Mouse (Mus musculus): ENCODE results near the gene Zmiz1. TPM values are rescaled to one million over a fixed set of nuclear protein-coding genes. Genes with fewer than 3 reads are reported as not detected.
A peak's percentile ranks its signal among the peaks of the same experiment; 100 is the strongest.

The Zmiz1 gene
- polyA plus RNA-seq, 1 experiment from 2014 or later = 57.5 TPM

DNA sequence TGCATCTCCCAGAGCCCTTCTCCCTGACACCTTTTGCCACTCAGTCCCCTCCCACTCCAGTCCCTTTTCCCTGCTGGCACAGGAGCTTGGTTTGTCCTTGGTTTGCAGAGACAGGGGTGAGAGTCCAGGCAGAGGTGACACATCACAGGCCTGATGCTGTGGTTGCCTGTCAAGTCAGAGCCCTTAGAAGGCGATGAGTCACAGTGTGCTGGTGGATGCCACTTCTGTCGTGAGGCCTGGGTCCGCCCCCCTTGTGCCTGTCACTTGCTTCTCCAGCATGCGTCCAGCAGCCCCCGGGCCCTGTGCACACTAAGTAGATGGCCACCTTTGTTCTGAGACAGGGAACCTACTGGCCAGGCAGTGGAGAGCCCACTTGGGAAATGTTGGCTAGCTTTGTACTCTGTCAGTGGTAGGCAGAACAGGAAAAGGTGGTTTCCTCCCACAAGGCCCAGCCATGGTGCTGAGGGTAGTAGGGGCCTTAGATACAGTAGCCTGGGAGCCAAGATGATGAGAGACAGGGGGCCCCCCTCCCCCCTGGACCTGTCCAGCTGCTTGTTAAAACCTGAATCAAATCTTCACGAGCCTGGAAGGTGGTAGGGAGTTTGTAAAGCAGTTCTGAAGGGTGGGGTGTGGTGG, 181.6 kb downstream of the Zmiz1 start:
- H3K9me3 ChIP-seq = no peaks in the 10 kb centered on the region
- no peak overlapping the region for H3K4me3 ChIP-seq
- H3K27me3 ChIP-seq = no peaks in the 10 kb centered on the region
- H3K27ac ChIP-seq (replicated peaks) = no peak overlapping the region
- WGBS = 56% methylated on average over 6 of the region's 6 CpGs
- no peak; the same call in 1 of the 2 replicates for ATAC-seq (replicated peaks)
- peaks cover 14% of the 10 kb centered on the region for H3K4me1 ChIP-seq
- no peak overlapping the region for H3K4me2 ChIP-seq (replicated peaks)
- H3K9ac ChIP-seq (replicated peaks) = no peak overlapping the region
- peaks cover 56% of the 10 kb centered on the region for H3K36me3 ChIP-seq

DNA sequence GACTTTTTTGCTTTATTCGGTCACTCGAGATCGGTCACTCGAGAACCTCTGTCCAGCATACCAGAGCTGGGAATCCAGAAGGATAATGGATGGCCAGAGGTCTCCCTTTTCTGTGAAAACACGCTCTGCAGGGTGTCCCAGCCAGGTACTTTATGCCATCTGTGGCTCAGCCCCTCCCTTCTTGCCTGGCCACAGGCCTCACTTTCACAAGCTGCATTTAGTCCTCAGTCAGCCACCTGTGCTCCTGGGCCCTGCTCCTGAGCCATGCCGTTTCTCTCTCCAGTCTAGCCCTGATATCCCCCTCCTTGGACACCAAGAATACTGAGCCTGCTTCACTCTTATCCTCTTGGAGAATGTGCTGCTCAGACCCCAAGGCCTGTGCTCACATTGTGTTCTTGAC, 182.1 kb downstream of the Zmiz1 start:
- Histone ChIP-seq H3K4me2 (replicated peaks) (no peak overlapping the region), H3K9ac (replicated peaks) (no peak overlapping the region), H3K4me1 (peaks cover 9% of the 10 kb centered on the region), H3K36me3 (peaks cover 58% of the 10 kb centered on the region), H3K27me3 (no peaks in the 10 kb centered on the region), H3K4me3 (no peak overlapping the region), H3K9me3 (no peaks in the 10 kb centered on the region), H3K27ac (replicated peaks) (no peak overlapping the region)
- 78% methylated on average over 6 of the region's 6 CpGs for WGBS
- ATAC-seq (replicated peaks) = no peak

DNA sequence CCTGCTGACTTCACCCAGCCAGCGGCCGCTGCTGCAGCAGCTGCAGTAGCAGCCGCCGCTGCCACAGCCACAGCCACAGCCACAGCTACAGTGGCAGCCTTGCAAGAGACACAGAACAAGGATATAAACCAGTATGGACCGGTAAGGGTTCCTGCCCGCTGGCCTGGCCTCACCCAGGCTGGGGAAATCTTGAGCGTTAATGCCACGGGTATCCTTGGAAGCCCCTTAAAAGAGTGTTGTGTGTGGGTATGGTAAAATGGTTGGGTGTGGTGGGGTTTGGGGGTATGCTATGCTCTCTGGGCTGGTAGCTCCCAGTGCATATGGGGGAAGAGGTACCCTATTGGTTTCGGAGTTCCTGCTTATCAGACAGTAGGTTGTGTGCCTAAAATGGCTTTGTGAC, 186.7 kb downstream of the Zmiz1 start:
- ATAC-seq (replicated peaks) = no peak
- H3K9ac ChIP-seq (replicated peaks) = no peak overlapping the region
- WGBS = 85% methylated on average over 9 of the region's 9 CpGs
- H3K4me3 ChIP-seq = no peak overlapping the region
- H3K4me2 ChIP-seq (replicated peaks) = no peak overlapping the region
- H3K36me3 ChIP-seq = peaks cover 79% of the 10 kb centered on the region
- H3K4me1 ChIP-seq = no peaks in the 10 kb centered on the region
- no peaks in the 10 kb centered on the region for H3K9me3 ChIP-seq
- H3K27me3 ChIP-seq = no peaks in the 10 kb centered on the region
- no peak overlapping the region for H3K27ac ChIP-seq (replicated peaks)

DNA sequence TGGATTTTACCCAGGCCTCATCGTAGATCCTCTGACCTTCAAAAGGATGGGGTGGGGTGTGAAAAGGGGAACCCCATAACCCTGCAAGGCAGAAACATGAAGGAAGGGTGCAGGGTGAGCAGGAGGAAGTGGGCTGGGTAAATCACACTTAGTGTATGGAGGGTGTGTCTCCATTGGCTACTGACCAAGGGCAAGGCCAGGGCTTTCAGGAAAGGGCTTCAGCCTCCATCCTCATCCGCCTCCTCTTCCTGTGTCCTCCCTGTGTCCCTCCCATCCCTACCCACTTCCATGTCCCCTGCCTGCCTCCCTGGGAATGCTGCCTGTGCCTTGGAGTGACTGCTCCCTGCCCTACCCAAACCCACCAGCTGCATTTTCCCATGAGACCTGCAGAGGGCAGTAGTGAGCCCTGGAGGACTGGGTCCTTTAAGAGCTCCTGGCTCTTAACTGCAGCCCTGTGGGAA, 187.2 kb downstream of the Zmiz1 start:
- H3K9ac ChIP-seq (replicated peaks) = no peak overlapping the region
- 79% methylated on average over 2 of the region's 2 CpGs for WGBS
- no peaks in the 10 kb centered on the region for H3K4me1 ChIP-seq
- no peak overlapping the region for H3K4me2 ChIP-seq (replicated peaks)
- H3K4me3 ChIP-seq = no peak overlapping the region
- H3K36me3 ChIP-seq = peaks cover 83% of the 10 kb centered on the region
- no peaks in the 10 kb centered on the region for H3K27me3 ChIP-seq
- H3K27ac ChIP-seq (replicated peaks) = no peak overlapping the region
- ATAC-seq (replicated peaks) = 0 out of 2 replicates have a peak, but pooled peaks have one; percentile 21
- no peaks in the 10 kb centered on the region for H3K9me3 ChIP-seq

DNA sequence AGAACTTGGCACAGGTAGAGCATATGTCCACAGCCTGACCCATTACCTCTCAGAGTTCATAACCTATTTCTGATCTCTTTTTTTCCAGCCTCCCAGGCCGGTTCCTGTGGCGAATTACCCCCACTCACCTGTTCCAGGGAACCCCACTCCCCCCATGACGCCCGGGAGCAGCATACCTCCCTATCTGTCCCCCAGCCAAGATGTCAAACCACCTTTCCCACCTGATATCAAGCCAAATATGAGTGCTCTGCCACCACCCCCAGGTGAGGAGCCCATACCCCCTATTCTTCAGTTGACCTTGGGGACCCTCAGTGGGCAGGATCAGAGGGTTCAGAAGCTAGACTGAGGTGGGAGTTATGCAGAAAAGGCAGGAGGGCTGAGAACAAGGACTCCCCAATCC, 192.1 kb downstream of the Zmiz1 start:
- Histone ChIP-seq H3K4me3 (no peak overlapping the region), H3K27me3 (no peaks in the 10 kb centered on the region), H3K27ac (replicated peaks) (no peak overlapping the region), H3K4me1 (no peaks in the 10 kb centered on the region), H3K36me3 (peaks cover 99% of the 10 kb centered on the region), H3K9ac (replicated peaks) (no peak overlapping the region), H3K4me2 (replicated peaks) (no peak overlapping the region), H3K9me3 (no peaks in the 10 kb centered on the region)
- WGBS = 97% methylated on average over 4 of the region's 4 CpGs
- no peak for ATAC-seq (replicated peaks)

DNA sequence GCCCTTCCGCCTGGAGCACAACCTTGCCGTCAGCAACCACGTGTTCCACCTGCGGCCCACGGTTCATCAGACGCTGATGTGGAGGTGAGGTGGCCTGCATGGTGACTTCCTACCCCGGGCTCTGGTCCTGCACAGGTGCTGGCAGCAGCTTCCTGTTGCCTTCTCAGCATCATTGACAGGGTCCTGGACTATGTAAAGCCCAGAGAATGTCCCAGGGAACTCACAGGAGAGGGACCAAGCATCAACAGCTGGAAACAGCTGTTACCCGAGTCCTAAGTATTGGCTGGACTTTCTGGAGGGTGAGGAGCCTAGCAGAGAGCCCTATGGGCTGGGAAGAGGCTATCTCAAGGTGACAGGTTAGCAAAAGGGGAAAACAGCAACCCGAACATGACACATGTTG, 192.9 kb downstream of the Zmiz1 start:
- Histone ChIP-seq H3K9ac (replicated peaks) (no peak overlapping the region), H3K9me3 (no peaks in the 10 kb centered on the region), H3K4me3 (no peak overlapping the region), H3K4me1 (no peaks in the 10 kb centered on the region), H3K4me2 (replicated peaks) (no peak overlapping the region), H3K27me3 (no peaks in the 10 kb centered on the region), H3K27ac (replicated peaks) (no peak overlapping the region), H3K36me3 (peaks cover 99% of the 10 kb centered on the region)
- no peak for ATAC-seq (replicated peaks)
- 90% methylated on average over 9 of the region's 9 CpGs for whole genome bisulfite sequencing

DNA sequence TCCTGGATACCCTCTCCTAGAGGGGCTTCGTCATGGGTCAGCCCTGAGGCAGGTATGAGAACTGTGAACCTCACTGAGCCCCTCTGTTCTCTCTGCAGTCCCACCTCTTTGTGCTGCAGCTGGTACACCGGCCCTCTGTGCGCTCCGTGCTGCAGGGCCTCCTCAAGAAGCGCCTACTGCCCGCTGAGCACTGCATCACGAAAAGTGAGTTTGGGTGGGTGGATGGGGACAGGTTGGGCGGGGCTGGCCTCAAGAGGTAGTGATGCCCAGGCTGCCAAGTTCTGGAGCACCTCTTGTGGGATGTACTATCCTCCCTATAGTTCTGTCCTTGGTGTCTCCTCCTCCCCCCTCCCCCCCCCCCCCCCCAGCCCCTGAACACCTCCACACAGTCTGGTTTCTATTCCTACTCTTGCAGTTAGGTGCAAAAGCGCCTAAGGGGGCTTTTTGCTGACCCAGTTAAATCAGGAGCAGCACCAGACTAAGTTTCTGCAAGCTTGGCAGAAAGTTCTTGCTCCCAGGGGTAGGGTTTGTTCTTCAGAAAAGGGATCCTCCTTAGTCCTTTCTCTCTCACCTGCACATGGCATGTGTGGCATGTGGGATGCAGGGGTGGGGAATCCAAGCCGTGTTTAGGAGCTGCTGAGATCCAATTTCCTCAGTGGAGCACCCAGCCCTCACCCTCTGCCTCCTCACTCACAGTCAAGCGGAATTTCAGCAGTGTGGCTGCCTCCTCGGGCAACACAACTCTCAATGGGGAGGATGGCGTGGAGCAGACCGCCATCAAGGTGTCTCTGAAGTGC, 195.6 kb downstream of the Zmiz1 start:
- ATAC-seq (replicated peaks) = no peak
- no peaks in the 10 kb centered on the region for H3K9me3 ChIP-seq
- no peak overlapping the region for H3K9ac ChIP-seq (replicated peaks)
- WGBS = 91% methylated on average over 14 of the region's 14 CpGs
- H3K36me3 ChIP-seq = peaks cover 99% of the 10 kb centered on the region
- no peak overlapping the region for H3K27ac ChIP-seq (replicated peaks)
- no peak overlapping the region for H3K4me3 ChIP-seq
- H3K4me2 ChIP-seq (replicated peaks) = no peak overlapping the region
- H3K27me3 ChIP-seq = no peaks in the 10 kb centered on the region
- H3K4me1 ChIP-seq = no peaks in the 10 kb centered on the region

DNA sequence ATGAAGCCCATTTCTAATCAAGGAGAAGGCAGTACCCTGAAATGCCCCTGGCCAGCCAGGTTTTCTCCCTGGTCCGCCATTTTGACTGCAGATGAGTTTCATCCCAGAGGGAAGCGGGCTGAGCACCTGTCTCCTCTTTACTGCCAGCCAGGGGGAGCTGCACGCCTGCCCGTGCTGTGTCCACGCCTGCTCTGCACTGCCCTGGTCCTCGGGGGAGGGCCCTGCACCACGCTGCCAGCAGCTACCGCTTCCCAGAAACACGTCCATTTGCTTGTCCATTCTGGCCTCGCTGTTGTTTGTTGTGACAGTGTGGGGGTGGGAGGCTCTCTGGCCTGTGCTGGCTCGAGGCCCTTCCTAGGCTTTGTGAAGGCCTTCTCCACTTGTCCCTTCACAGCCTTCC, 201.7 kb downstream of the Zmiz1 start:
- Histone ChIP-seq H3K27ac (replicated peaks) (no peak overlapping the region), H3K27me3 (no peaks in the 10 kb centered on the region), H3K36me3 (peaks cover 96% of the 10 kb centered on the region), H3K9ac (replicated peaks) (no peak overlapping the region), H3K4me1 (no peaks in the 10 kb centered on the region), H3K4me2 (replicated peaks) (no peak overlapping the region), H3K9me3 (no peaks in the 10 kb centered on the region), H3K4me3 (no peak overlapping the region)
- WGBS = 64% methylated on average over 11 of the region's 11 CpGs
- ATAC-seq (replicated peaks) = no peak

DNA sequence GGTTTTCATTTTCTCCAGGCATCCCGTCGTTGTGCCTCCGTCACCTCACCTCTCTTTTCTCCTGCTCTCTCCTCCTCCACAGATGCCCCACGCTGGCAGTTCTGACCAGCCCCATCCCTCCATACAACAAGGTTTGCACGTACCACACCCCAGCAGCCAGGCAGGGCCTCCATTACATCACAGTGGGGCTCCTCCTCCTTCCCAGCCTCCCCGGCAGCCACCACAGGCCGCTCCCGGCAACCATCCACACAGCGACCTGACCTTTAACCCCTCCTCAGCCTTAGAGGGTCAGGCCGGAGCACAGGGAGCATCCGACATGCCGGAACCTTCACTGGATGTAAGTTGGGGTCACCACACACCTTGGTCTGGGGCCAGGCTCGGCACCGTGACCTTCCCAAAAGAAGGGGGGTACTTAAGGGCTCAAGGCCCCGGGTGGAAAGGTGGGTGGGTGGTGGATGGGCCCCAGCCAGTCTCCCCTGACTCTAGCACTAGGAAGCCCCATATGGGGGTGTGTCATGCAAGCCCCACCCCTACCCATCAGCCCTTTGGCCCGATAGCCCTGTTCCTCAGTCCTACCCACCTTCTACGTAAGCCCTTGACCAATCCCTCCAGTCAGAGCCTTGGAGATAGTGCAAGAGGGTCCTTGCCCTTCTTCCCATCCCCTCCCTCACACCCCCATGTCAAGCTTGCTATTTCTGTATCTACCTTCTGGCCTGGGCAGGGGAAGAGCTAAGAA, 202.4 kb downstream of the Zmiz1 start:
- ATAC-seq (replicated peaks) = 0 out of 2 replicates have a peak, but pooled peaks have one; percentile 18
- Histone ChIP-seq H3K9me3 (no peaks in the 10 kb centered on the region), H3K4me3 (no peak overlapping the region), H3K9ac (replicated peaks) (no peak overlapping the region), H3K27ac (replicated peaks) (no peak overlapping the region), H3K4me2 (replicated peaks) (no peak overlapping the region), H3K36me3 (peaks cover 94% of the 10 kb centered on the region), H3K4me1 (no peaks in the 10 kb centered on the region), H3K27me3 (no peaks in the 10 kb centered on the region)
- WGBS = 87% methylated on average over 17 of the region's 17 CpGs

DNA sequence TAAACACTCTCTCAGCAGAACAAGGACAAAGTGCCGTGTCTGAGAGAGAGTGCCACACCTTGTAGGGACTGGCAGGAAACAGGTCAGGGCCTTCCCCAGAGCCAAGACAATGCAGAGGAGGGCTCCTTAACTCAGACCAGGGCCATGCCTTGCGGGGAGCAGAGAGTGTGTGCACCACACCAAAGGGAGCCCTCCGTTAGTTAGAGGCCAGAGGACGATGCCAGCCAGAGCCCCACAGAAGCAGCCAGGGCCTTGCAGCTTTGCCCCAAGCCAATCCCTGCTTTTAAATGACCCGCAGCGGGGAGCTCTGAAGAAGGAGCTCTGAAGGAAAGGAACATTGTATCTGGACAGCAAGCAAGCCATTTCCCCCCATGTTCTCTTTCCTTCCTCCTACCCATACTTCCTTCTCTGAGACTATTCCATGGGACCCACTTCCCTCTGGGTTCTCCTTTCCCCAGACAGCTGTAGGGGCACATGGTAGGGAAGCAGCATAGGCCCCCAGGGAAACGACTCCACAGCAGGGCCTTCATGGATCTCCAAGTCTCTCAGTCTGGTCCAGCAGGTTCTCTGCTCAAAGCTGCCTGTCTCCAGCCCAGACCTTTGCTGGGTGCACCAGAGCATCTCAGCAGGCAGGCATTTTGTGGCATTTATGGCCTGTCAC, 204.8 kb downstream of the Zmiz1 start:
- H3K4me3 ChIP-seq = no peak overlapping the region
- H3K27me3 ChIP-seq = no peaks in the 10 kb centered on the region
- no peaks in the 10 kb centered on the region for H3K4me1 ChIP-seq
- 85% methylated on average over 7 of the region's 7 CpGs for WGBS
- H3K4me2 ChIP-seq (replicated peaks) = no peak overlapping the region
- no peak overlapping the region for H3K9ac ChIP-seq (replicated peaks)
- no peaks in the 10 kb centered on the region for H3K9me3 ChIP-seq
- peaks cover 70% of the 10 kb centered on the region for H3K36me3 ChIP-seq
- H3K27ac ChIP-seq (replicated peaks) = peak overlapping the region; percentile 55
- ATAC-seq (replicated peaks) = no peak

DNA sequence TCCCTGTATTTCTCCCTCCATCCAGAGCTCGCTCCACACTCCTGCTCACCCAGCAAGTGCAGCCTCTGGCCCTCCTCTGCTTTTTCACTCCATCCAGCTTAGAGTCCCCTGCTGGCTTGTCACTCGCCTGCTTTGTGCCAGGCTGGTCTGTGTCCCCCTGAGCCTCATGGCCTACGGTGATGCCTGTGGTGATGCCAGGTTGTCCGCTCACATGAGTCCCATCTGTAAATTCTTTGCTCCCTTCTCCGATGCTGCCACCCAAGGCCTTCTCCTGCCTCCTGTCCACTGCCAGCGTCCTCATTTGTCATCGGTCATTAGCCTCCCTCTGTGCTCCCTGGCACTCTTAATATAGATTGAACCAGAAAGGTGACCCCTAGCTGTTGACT, 205.3 kb downstream of the Zmiz1 start:
- no peak for ATAC-seq (replicated peaks)
- H3K4me1 ChIP-seq = no peaks in the 10 kb centered on the region

More for the DNA sequence above, 205.3 kb downstream of the Zmiz1 start:
- Histone ChIP-seq H3K4me3 (no peak overlapping the region), H3K9me3 (no peaks in the 10 kb centered on the region), H3K36me3 (peaks cover 65% of the 10 kb centered on the region), H3K27me3 (no peaks in the 10 kb centered on the region), H3K9ac (replicated peaks) (no peak overlapping the region), H3K4me2 (replicated peaks) (no peak overlapping the region), H3K27ac (replicated peaks) (peak overlapping the region; percentile 55)
- WGBS = 78% methylated on average over 7 of the region's 7 CpGs
